Mouse (Mus musculus) embryo, embryonic 9.5 days (tissue): ENCODE data around the gene Lrig1.

Experiments used
- DNase-seq: peaks from one replicate; pipeline ENCODE4 v3.0.0-alpha.2; 2017; ENCODE audit errors: extremely low spot score

The Lrig1 gene

DNA sequence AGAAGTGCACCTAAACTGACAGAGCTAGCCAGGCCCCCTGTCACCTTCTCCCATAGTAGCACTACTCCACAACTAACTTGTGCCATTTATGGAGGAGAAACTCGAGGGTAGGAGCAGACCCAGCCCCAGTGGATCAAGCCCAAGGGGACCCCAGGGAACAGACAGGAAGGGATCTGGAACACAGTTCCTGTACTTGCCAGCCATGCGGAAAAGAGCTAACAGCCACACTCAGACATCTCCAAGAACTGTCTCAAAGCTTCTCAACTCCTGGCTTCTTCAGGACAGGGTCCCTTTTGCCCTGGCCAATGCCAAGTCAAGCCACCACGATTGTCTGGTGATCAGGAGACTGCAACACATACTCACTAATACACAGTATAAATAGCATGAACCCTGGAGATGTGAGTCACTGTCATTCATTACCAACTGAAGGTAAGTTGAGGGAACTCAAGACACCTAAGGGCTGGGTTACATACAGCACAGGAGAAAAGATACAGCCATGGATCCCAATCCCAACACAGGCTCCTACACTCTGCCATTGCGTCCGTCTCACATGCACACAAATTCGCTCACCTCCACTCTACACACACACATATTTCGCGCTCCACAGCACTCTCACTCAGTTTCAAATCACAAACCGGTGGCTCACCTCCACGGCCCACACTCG is 1.3 kb downstream of the Lrig1 start:
- no peak for DNase-seq

DNA sequence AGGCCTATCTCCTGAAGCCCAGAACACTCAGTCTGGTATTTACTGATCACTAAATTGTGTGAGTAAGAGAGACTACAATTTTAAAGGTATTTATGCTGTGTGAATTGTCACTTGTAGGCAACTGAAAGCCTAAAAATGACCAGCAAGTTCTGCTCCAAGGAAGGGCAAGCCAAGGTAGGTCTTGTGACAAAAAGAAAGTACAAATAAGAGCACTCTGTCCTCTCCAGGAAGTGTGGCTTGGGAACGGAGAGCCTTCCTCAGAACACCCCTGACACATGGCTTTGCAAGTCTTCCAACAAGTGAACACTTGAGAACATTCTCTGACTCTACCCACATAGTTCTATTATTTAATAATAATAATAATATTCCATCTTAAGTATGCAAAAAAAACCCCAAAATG is 2.5 kb downstream of the Lrig1 start:
- DNase-seq = no peak

DNA sequence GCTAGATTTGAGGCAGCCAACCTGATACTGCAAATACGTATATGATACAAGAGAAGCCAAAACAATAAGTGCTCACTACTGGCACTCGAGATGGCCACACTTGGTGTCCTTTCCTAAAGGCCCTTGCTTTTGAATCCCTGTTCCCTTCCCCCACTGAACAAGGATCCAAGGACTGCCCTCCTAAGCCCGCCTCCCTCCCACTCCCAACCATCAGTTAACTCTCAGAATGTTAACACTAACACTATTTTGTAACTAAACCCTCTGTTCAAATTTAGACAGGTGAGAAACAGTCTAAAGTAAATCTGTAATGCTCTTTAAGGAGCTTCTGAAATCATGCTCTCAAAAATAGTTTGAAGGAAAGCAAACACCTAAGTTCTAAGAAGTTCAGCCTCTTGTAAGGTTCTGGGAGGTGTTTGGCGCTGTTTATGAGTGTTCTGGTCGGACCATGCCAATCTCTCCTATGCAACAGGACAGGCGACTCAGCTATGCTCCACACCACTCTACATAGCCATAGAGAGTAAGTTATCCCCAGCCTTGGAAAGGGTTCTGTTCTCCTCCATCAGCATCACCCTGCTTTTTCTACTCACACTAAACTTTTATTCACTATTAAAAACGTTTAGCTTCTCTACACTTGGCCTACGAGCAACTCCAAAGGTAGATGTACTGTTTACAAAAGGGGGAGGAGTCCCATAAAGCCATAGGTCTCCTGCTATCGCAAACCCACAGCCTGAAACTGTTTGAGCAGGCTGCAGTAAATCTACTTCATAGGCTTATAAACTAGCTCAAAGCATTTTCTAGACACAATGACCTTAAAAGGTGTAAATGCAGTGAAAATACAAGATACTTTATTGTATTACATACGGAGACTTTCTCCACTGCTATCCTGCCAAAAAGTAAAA is 3.5 kb downstream of the Lrig1 start:
- DNase-seq = no peak

DNA sequence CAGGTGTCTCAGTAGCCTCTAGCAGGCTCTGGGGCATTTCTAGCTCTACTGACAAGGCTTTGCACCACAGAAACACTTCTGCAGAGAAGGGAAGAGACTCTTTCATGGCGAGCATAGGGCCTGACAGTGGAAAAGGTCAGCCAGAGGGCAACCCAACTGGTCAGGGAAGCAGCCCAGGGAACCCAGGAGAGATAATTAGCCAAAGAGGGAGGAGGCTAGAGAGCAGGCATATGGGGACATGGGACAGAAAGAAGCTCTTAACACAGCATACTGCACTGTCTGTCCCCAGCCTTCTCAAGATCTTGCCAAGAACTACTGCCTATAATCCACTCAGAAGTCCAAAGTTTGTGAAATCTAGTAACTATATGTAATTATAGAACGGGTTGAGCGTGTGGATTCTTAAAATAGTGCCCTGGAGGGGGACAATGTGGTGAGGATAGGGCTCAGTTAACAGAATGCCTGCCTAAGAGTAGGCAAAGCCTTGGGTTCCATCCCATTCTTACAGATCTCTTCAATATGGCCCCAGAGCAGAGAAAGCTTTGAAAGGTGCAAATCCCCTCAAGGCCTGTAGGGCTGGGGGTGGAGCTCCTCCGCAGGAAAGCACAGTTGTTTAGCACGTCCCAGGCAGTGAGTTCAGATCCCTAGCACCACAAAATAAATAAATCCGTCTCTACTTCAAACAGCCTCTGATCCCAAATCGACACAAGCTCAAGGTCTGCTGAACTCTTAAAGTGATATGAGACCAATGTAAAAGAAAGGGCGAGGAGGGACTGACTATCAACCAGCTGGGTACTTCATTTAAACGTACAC is 4.6 kb downstream of the Lrig1 start:
- DNase-seq = no peak

DNA sequence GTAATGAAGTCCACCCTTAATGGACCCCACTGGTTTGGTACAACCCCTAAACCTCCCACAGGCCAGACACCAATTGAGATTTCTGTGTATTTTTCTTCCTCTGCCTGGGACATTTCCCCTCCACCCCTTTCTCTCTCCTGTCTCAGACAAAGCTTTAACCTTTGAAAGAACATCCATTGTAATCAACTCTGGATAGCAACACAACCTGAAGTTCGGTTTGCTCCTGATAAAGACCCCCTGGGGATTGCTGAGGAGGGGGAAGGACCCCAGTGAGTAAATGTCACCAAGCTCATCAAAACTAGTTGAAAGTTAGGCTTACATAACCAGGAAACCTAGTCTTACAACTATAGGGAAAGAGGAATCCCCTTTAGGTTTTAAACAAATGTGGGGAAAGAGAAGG is 5.5 kb downstream of the Lrig1 start:
- DNase-seq = no peak

DNA sequence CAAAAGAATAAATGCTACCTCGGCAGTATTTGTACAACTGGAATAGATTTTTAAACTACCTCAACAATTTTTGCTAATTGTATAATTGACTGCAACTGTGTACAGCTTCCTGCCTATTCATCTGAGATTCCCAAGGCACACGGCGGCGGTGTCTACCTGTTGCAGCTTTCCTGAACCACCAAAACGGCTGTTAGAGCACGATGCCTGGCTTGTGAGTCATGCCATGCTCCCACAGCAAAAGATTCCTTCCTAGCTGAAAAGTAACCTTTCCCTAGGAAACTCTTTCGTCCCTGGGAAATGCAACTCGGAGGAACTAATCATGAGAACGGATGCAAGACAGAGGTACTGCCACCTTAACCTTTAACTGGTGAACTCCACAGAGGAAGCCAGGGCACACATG is 6.9 kb downstream of the Lrig1 start:
- no peak for DNase-seq

DNA sequence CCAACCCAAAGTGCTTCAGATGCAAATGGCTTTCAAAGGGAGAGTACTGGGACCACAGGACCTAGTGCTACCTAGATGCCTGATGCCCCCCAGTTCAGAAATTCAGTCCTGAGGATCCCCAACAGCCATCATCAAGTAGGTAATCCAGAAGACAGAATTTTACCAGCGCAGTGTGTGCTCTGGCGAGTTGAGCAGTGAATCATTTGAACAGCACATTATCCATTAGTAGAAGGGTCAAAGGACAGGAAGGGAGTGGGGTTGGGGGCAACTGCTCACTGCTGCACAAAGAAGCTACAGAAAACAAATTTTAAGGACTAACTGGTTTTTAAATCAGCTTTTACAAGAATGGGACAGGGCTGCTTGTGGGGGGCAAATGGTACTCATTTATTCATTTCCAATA is 8.0 kb downstream of the Lrig1 start:
- no peak for DNase-seq

DNA sequence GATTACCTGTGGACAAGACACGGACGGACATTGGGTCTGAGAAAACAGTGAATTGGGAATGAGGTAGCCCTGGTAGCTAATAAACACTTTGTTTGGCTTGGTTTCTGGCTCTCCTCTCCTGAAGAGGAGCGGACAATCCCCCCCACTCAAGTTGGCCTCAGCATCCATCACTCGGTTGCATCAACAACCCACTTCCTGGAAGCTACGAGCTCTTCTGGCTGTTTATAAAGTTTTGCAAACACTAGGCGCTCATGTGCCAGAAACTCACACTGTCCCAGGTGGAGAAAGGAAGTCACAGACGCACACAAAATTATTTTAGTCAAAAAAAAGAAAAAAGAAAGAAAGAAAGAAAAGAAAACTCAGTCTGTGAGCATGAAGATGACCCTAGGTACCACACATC is 9.7 kb downstream of the Lrig1 start:
- no peak for DNase-seq

DNA sequence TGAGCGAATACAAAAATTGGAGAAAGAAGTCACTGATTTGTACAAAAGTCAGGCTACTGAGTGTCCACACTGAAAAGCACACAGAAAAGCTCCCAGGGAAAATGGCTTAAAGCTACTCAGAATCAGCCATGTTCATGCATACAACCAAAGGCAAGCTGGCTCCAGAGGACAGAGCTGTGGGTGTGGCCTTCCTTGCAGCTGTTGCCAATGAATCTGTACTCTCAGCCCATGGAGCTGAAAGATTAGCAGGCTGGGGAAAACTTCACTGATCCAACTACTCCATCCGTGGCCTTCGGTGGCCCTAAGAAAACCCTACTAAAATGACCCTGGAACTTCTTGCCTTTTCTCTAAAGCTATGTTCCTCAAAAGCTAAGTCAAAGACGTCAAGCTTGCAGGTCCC is 11.2 kb downstream of the Lrig1 start:
- DNase-seq = no peak

DNA sequence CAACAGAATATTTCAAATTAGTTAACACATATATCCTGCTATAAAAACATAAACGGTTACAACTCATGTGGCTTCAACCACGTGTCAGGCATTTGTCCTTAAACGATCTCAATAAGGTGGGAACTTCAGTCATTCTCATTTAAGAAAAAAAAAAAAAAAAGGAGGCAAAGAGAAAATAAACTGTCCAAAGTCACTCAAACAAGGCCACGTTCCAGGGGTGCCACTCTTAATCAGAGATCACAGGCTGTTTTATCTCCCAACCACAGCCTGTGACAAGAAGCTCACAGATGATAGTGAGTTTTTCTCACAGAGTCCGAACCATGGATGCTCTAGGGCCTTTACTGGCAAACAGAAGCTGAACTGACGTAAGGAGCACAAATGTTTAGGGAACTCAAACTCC is 13.9 kb downstream of the Lrig1 start:
- no peak for DNase-seq

DNA sequence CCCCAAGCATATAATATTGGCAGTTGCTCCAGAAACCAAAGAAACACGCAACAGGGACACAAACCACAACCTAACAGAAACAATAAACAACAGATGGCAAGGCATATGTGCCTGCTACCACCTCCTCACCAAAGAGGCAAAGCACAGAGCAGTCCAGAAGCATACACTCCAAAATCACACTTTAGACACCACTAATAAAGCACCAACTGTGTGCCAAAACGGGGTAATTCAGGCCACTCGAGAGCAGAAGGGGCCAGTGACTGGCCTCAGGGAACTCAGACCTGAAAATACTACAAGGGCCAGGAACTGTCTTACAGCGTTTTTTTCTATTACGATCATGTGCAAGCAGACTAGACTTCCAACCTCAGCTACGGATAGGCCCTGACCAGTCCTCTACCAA is 14.3 kb downstream of the Lrig1 start:
- DNase-seq = no peak

DNA sequence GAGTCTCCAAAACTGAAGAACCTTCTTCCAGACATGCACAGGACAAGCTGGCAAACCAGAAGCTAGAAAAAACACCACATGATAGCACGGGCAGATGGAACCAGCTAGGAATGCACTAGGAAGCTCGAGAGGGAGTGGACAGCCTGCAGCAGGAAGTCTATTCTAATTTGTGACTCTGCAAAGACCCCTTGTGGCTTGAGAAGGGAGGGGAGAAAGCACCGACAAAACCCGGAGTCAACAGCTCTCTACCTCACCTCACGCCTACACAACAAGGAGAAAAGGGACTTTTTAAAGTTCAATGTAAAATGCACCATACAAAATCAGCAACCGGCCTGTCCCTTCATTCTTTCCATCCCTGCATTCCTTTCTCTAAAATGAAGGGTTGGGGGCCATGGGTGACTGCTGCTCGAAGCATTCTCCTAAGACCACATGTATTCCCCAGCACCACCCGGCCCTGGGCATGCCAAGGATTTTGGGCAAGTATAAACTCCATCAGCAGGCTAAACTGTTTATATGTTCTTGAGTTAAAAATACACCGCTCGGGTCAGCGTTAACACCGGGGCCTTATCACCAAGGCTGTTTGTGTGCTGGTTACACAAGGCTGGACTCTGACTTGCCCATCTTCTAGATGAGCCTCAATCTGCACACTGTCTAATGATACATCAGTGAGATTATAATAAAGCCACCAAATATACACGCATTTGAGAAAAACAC is 15.0 kb downstream of the Lrig1 start:
- no peak for DNase-seq

DNA sequence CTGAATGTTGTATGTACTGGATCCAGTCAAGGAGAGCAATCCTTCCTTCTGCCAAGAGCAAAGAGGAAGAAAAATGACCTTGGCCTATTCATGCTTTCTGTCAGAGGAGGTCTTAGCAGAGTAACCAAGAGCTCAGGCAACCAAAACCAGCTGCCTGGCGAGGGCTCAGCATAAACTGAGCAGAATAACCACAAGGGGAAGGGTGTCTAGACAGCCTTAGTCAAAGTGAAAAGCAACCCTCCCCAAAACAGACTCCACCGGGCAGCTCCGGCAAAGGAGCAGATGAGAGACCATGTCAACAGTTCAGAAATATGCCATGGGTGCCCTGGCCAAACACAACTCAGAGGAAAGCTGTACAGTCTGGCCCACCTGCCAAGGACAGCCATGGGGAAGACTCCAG is 16.3 kb downstream of the Lrig1 start:
- no peak for DNase-seq

DNA sequence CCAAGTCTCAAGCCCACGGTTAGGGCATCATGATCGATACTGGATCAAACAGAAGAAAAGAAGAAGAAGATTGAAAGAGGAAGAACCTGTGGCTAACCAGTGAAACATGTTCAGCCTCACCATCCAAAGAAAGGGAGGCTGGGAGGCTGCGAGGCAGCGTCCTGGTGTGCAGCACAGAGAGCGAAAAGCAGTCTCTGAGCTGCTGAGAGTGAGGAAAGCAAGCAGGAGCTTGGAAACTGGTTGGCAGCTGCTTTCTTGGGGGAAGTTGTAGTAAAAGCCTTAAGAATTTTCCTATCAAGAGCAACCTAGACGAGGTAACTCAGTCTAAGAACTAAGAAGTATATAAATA is 17.7 kb downstream of the Lrig1 start:
- DNase-seq = no peak

DNA sequence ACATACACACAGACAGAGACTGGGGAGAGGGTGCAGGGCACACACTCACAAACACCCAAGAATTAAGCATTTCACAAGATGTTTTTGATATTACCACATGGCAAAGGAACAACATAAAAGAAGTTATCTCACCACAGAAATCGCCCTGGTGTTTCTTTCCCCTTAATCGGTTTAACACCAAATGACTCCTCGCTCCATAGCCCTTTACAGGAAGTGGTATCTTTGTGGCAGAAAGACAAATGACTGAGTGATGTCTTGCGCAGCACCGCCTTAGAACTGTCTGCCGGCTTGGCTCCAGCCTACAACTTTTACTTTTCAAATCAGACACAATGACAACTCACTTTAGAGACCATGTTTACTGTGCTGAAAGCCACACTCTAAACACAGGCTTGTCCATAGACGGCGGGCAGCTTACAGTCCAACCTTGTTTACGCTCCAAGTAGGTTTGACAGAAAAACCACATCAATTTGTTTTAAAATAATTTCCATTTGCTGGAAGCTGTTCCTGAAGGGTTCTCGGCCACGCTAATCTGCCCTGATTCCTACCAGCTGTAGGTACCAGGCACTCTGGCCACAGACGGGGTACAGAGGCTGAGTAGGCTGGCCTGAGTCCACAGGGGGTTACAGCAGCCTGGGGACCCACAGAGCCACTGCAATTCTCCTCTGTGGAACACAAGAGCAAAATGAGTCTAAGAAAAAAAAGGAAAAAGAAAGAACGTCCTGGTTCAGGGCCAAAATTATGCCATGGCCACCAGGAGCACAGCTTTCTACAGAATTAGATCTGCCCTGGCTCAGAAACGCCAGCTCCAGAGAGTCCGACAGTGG is 18.3 kb downstream of the Lrig1 start:
- DNase-seq = no peak

DNA sequence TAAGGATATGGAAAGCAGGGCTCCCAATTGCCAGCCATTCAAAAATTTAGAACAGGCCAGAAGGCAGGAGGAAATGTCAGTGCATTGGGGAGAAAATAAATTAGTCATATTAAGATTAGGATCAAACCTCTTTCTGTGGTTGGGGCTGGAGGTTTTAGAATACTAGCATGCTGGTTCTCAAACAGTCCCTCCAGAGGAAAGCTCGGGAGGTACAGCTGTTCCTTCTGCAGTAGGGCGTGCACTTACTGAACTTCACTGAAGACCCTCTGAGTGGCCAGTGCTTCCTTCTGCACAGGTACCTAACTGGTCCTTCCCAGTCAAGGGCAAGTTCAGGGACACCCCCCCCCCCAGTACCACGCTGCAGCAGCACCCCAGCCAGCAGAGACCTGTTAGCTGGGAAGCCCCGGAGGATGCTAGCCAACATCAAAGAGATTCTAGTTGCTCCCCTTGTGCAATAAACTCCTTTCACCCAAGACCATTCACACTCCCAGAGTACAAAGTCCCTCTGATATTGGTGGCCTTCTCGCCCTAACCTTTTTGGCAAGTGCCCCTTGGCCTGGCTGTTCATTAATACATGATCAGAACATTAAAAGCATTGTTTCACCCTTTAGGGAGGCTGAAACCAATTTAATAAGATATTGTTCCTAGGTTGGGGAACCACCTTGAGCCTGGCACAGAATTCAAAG is 19.1 kb downstream of the Lrig1 start:
- DNase-seq = no peak

DNA sequence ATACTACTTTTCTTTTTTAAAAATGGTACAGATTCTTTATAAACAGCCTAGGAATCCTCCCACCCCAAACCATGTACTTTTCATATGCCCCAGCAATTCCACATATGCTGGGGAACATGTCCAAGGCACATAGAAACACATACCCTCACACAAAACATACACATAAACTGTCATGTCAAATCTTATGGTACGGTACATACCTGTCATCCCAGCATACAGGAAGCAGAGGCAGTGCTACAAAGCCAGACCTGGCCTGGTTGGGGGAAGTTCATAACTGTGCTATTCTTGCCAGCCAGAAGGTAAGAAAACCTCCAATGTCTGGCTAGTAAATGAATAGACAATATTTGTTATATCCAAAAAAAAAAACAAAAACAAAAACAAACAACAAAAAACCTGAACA is 20.7 kb downstream of the Lrig1 start:
- no peak for DNase-seq

DNA sequence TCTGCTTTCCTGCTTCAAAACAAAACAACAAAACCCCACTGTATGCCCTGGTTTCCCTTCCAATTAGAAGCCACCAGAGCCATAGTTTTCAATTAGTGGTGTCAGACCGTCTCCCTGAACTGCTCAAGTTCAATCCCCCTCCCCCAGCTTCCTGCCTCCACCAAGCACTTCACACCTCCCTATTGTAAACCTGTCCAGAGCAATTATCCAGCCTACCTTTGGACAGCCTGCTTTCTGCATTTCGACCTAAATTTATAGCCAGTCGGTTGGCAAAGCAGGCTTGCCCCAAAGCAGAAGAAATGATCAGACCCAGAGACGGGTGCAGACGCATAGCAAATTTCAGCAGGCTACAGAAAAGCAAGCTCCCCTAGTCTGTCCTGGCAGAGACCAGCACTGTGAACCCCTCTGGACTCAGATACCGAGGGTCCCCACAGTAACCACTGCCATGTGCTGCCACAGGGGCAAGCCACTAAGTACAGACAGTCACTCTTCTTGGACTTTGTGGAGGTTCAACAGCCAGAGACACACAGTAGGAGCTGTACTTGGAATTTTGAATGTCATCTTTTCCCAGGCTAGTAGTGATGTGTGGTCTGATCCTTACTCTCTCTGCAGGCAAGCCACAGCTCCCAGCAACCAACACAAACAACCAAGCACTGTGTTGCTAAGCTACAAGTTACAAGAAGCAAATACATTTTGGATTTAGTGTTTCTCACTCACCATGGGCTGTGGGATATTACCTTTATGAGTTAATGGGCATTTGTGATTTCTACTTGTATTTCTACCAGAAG is 21.4 kb downstream of the Lrig1 start:
- no peak for DNase-seq

DNA sequence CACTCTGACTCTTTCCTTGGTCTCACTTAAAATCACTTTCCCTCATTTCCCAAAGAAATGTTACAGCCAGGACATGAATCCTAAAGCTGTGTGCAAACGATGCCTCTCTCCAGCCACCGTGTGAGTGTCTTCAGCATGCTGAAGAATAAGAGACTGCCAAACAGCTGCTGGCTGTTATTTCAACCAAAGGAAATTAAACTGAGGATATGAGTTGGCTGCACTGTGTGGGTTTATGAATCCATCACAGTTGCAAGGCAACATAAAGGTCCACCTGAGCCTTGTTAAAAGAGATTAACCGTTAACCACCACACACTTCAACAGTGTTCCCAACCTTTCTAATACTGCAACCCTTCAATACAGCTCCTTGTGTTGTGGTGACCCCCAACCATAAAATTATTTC is 22.5 kb downstream of the Lrig1 start:
- no peak for DNase-seq

DNA sequence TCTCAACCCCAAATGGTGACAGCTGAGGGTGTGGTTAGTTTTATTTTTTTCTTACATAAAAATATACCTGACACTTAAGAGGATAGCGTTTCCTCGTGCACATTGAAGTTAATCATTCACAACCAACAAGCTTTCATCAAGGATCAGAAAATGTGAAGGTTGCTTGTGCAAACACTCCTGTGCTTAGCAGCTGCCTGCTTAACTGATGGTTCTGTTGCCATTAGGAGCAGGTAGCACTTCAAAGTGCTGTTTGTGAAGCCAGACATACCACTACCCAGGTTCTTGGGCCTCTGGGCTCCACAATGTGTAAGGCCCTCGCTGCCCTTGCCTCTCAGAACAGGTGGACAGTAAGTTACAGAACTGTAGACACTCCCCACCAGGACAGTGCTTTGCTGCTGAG is 23.1 kb downstream of the Lrig1 start:
- no peak for DNase-seq
